Mouse (Mus musculus) lung, postnatal 0 days (tissue): ENCODE measurements around the gene Trpc4ap.

Source experiments
- CTCF ChIP-seq: IDR thresholded peaks from 2 replicates; pipeline ENCODE4 v1.5.1; 2016; ENCODE audit warnings: antibody characterized with exemption, mild to moderate bottlenecking
- EP300 ChIP-seq: IDR thresholded peaks from 2 replicates; pipeline ENCODE4 v1.6.1; 2016; ENCODE audit warnings: antibody characterized with exemption, mild to moderate bottlenecking, control low read depth

DNA sequence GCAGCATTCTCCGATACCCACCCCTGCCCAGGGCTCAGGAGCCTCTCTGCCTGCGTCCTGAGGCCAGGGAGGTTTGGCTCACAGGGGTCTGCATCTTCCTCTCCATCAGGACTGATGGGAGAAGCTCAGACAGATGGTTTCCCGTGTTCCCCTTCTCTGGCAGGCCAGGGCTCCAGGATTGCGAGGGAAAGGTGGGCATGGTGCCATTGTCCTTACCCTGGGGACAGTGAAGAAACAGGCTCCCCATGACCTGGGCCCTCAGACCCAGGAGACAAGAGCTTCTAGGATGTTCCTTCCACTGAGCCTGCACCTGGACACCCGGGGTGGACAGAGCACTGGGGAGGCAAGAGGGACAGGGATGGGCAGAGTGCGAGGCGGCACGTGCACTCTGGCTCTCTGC, 57.6 kb downstream of the Trpc4ap start:
- no peak for TF ChIP-seq CTCF
- no peak for TF ChIP-seq EP300
